Mouse (Mus musculus): ENCODE results near the gene Mrgprd.

GRCm38 (mm10) chr7:145301008-145301340, 13.7 kb upstream of the Mrgprd start:
- TF ChIP-seq CTCF (IDR thresholded peaks at IDR 0.05; ENCODE audit: extremely low read depth, insufficient read depth, low read length) (no peak), POLR2A (IDR thresholded peaks at IDR 0.05; ENCODE audit: extremely low read depth, insufficient read depth, low read length) (no peak)
